Mouse (Mus musculus) yolk sac, embryonic 10.5 days (tissue): Measurements from ENCODE around the gene Wars.

ENCODE experiments used
- DNase-seq: peaks from one replicate; pipeline ENCODE4 v3.0.0-alpha.2; 2017; ENCODE audit warnings: low spot score

Gene Wars

DNA sequence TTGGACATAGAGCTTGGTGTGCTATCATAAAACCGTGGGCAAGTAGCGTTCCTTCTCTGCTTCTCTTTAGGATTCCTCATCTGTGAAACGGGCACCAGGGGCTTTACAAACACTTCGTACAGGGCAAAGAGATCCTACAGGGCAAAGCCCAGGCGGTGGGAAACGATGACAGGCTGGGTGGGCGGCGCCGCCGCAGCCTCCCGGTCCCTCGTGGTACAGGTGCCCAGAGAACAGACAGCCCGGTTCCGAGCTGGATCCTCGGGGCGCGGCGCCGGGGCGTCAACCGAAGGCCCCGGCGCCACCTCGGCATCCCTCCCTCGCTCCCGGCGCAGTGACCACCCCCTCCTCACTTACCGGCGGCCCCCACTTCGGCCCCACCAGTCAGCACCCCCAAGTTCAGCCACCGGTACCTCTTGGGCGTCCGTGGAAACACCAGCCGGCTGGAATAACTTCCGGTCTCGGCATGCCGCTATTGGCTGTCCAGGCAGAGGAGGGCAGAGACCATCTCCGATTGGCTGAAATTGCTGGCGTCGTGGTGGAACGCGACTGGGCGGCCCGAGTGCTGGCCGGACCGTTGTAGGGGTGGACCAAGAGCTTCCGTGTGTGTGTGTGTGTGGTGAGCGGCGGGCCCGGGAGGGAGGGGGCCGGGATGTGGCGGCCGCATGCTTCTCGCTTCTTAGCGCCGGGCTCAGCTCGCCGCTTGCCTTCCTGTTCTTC is at the start of gene Wars:
Gene Wars, minus strand, starts transcription at position 460 of the 717 bp plus-strand sequence.
- DNase-seq = peak; percentile 96

DNA sequence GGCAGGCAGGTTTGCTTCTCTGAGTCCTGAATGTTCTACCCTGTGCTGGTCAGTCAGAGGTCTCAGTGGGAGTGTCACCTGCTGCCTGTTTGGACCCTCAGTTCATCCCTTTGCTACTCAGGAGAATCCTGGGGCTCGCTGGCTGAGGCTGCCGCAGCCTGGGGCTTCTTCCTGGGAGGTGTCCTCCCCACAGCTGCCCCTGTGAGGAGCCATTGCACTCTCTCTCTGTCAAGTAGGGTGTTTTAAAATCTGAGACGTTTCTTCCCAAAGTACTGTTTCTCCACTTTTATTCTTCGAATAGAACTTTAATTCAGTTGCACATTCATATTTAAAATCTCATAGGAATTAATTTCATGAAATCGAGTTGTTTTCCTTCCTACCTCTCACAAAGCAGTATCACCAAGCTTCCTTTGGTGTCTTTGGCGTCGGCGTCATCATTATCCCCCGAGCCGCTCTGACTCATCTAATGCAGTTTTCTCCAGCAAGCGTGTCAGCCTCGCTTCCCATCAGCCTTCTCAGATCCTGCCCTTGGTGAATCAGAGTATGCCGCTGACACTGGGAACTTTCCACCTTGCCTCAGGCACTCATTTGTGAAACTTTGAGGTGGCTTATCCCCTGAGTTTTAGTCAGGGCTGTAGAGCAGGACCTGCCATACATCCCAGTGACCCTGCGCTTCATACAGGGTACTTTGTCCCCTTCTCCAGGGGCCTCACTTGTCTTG is 48.4 kb upstream of the Wars start:
- no peak for DNase-seq

DNA sequence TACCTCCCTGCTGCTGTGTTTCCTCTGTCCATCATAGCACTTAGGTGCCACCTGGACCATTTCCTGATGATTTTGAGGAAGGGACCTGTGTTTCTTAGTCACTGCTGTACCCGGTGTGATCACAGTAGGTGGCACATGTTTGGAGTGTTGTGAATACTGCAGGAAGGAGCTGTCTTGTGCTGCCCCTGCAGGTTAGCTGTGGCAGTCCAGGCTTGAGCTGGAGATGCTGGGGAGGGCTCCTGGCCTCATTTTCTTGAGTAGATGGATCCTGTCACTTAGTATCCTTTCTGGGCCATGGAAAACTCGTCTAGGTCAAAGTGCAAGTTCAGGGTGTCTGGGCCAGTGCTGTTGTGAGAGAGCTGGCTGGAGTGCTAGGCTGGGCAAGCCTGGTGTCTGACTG is 47.3 kb upstream of the Wars start:
- no peak for DNase-seq

DNA sequence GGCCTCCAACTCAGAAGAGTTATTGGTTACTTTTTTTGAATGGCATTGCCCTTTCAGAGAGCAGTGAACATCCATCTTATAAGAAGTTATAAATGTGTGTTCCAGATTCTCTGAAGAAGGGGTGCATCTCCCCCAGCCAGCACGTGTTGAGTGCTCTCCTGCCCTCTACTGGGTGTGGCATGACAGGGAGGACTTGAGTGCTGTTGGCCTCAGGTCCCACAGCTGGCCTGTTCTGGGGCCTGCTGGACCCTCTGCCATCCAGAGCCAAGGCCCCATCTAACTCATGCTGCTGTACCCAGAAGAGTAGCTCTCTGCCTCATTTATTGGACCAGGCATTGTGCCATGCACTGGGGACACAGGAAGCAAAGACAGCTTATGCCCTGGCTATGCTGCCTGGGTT is 46.3 kb upstream of the Wars start:
- DNase-seq = no peak

DNA sequence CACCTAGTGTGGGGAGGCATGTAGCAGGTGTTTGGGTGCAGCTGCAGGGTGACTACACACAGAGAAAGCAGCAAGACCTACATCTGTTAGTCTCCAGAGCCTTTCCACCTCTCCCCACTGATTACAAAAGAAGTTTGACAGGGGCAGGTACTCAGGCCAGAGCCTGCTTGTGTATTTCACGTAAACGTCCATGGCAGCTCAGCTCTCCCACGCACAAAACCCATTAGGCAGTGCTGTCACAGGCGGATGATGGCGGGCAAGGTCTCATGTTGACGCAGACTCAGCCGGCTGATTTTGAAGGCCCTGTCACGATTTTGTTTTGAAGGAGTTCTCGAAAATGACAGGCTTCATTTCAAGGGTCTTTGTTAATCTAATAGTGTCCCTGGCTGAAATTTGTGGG is 45.3 kb upstream of the Wars start:
- DNase-seq = no peak

DNA sequence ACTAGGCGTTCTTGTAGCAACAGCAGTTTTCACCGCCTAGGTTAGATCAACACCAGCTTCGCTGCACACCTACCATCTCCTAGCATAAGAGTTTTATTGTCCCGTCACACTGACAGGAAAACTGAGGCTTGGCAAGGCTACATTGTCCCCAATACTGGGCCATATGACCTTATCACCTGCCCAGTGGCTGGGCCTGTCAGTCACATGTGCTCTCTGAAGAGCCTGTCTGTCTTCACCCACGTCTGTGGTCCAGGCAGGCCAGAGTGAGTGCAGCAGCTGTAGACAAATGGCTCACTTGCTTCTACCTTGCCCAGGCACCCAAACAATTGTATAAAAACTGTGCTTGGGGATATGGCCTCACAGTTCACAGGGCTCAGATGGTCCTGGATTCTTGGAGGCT is 44.9 kb upstream of the Wars start:
- DNase-seq = no peak

DNA sequence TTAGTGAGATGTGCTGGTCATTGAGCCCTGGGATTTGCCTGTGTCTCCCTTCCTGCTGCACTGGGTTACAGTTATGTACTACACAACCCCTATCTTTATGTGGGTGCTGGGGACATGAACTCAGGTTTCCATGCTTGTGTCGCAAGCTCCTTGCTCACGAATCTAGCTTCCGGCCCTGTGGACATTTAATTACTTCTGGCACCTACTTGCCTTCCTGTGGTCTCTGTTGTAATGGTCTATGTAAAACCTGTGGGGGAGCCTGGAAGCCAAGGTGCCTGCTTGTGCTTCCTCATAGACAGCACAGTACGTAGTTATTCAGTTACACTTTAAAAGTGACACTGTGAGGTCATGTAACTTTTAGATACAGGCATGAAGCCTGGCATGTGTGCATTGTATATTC is 43.5 kb upstream of the Wars start:
- no peak for DNase-seq

DNA sequence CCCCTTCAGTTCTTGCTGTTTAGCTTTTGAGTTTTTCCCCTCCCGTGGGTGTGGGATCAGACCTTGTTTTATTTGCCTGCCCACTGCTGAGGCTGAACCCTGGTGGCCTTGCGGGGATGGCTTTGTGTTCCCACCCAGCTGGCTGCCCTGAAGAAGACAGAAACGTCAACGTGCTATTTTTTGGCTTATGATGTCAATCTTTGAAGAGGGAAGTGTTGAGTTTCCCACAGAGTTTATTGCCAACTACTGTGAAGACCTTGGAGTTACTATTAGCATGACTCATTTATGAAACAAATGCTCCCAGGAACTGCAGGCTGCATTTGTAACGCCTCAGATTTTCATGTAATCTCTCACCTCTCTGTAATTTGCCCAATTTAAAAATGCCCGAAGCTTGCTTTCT is 42.9 kb upstream of the Wars start:
- DNase-seq = no peak

DNA sequence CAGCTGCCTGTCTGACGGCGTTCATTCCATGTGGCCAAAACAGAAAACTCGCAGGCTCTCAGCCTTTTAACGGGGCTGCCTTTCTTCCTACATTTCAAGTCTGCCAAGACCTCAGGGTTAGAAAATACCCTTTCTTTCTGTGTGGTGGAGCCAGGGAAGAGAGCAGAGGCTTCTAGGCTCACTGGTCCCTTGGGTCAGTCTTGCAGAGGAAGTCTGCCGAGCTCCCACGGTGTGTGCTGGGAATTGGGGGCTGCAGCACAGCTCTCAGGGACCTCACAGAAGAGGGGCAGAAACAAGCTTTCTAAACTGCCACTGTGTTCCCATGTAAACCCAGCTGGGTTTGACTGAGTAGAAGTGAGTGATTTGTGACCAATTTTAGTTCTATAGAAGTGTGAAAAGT is 40.3 kb upstream of the Wars start:
- no peak for DNase-seq

DNA sequence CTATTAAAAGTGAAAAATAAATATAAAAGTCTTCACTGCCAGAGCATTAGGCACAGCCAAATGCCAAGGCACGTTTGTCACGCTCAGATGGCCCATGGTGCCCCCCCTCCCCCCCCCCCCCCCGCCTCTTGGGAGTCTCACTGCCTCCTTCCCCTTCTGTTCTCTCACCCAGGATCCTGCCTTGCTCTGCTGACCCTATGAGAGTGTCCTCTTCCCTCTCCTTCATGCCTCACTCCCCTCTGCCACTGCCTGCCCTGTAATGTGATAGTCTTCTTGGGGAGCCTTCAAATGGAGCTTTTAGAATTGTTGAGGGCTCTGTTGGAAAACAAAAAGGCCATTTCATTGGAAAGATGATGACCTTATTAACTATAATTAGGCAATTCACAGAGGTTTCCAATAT is 38.1 kb upstream of the Wars start:
- no peak for DNase-seq

DNA sequence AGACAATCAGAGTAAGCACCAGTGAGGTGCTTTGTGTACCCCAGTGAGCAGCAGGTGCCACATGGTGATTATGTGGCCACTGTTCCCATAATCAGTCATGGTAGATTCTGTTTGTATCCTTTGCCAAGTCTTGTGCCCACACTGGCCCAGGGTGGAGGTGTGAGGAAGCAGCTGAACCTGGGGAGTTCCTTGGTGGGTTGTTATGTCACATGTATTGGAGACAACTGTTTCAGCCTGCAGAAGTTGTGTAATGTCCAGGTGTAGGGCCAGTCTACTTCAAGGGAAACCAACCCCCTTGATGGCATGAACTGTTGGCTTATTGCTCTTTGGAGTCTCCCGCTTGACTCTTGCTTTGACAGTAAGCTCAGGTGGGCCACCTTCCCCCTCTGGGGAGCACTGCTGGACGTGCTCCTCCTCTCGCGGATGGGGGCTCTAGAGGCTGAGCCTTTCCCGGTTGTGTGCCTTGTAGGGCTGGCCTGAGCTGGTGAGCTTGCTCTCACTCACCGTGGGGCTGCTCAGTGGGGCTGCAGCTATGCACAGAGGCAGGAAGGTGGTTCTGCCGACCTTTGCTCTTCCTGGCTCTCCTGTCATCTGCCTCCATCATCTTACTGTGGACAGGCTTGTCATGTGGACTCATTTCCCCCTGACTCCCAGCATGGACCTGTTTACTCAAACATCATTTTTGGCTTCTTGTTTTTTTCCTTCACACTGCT is 37.5 kb upstream of the Wars start:
- DNase-seq = no peak

DNA sequence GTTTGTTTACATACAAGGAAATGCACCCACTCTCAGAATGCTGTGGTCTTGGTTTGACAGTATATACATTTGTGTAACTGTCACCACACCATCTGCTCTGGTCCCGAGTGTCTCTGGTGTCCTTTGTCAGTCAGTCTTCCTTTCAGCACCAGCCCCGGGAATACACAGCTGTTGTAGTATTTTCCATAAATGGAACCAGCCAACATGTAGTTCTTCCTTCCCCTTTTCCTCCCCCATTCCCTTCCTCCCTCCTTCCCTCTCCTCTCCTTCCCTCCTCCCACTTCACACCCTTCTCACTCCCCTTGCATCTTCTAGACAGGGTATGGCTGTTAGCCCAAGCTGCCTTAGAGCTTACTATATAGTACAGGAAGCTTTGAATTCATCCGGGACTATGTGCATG is 35.5 kb upstream of the Wars start:
- DNase-seq = no peak

DNA sequence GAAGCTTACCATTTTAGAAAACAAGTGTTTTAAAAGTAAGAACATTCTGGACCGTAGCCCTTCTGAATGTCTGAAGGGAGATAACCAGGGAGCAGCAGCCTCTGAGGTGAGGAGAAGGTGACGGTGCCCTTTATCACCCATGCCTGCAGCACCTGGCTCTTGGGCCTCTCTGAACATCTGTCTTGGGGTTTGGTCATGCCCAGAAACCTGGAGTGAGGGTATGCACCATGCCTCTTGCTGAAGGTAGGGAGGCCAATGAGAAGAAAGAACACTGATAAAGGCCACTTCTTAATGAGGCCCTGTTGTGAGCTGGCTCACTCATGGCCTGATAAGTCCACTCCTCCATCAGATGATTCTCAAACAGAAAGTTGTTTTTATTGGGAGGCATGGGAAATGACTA is 34.3 kb upstream of the Wars start:
- no peak for DNase-seq

DNA sequence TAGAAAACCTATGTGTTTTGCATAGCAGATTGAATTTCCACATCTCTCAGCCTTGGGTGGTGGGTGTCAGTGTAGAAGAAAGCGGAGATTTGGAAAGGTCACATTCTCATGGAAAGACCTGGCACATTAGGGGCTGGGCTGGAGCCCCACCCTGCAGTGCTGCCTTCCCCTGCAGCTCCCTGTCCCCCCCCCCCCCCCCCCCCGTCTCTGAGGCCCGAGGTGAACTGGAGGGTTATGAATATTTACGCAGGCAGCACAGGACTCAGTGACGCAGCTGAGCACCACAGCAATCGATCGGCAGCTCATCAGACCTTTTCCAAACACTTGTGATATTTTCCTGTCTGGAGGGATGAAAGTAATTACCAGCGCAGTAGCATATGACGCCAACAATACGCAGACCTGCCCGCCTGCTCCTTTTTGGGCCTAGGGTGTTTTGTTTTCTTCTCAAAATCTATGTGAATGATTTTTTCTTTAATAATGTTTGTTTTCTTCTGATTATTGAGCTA is 32.7 kb upstream of the Wars start:
- DNase-seq = no peak

DNA sequence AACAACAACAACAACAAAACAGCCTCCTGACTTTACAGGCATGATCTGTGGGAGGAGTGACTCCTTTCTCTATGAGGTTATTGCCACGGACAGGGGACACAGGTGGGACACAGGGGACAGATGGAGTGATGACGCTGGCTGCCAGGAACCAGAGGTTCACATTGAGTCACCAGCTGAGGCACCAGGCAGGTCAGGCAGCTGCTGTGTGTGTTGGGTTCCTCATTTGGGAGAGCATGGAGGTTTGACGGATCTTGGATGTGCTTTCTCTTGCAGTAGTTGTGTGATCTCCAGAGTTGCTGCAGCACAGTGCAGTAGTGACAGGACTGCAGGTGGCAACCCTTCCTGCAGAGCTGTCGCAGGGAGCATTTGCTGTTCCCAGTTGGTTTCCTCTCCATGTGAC is 24.8 kb upstream of the Wars start:
- no peak for DNase-seq

DNA sequence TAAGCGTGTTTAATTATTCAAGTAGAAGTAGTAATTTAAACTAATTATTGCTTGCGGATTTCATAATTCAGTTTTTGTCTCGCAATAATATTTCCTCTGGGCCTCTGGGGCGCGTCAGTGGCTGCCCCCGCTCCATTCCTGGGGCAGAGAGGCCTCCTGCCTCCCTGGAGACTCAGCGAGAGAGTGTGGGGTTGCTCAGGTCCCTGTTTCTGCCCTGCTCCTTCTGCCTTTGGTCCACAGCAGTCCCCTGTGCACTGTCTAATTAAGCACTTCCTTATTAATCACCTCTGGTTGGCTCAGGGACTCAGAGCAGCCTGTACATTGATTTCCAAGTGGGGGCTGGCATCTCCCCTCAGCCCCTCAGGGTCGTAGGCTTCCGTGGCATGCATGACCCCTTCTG is 23.5 kb upstream of the Wars start:
- no peak for DNase-seq

DNA sequence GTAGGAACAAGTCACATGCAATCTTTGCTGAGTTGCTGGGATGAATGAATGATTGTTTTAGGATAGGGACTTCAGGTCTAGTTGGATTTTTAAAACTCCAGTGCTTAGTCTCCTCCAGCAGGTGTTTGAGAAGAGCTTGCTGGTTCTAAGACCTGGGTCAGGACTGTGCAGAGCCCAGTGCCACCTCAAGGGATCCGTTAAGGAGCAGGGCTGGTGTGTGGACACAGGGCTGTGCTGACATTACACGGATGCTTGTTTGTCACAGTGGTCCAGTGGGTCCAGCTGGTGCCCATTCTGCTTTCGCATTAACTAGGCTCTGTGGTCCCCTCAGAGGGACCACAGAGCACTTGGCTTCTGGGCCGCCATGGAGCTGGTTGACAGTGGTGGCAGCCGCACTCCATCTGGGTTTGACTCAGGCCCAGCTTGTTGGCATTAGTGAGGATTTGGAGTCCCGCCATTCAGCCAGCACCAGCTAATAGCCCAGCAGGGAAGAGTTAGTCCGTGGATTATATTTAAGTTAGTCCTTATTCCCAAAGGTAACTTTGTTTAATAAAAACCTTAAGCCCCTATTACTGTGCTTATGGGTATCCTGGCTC is 22.6 kb upstream of the Wars start:
- DNase-seq = no peak

DNA sequence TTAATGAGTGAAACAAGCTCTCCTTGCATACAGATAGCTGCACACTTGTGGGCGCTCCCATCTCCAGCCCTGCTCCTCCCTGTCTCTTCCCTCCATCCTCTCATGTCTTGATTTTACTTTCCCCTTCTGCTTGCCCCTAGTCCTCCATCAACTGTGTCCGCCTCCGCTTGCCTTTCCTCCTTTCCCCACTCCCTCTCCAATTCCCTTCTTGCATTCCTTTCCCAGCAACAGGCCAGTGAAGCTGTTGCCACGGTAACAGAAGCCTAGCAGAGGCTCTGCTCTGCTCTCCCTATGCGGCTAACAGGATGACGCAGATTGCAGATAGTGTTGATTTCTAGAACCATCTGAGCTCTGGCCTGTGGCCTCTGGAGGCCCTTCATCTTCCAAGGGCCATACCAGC is 21.9 kb upstream of the Wars start:
- DNase-seq = peak; percentile 43

DNA sequence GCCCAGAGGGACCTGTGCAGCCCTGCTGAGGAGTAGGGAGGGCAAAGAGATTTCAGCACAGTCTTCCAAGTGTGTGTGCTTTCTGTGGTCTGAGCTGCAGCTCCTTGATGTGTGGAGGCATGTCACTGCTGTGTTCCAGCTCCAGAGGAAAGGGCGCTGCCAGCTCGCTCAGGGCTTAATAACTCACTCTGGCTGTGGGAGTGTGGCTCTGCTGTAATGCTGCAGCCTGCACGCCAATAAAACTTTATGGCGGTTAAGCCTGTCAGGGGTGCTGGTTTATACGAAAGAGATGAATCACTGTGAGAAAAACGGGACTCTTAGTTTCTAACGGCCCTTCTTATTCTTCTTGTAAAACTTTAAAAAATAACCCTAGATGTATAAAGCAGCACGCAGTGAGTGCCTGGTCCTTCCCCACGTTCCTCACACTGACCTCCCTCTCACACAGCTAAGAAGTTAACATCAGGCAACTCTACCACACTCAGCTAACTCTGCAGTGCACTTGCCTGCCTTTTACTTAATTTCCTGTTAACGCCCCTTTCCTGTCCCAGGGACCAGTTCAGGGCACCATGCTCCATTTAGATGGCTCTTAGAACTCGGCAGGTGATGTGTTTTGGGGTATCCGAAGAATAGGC is 20.9 kb upstream of the Wars start:
- DNase-seq = no peak

DNA sequence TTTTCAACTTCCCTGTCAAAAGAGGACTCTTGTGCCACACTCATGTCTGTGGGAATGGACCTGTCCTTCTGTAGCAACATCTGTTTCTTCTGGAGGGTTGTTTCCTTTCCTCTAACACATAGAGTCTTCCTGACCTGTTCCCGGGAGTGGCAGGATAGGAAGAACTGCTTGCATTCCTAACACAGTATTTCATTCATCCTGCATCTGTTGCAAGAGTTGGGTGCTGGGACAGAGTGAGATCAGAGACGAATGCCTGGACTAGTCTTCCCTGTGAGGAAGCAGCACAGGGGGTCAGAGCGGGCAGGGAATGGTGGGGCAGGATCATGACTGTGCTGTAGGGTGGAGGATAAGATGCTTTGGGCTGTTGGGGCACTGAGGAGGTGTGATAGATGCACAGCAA is 20.2 kb upstream of the Wars start:
- no peak for DNase-seq

DNA sequence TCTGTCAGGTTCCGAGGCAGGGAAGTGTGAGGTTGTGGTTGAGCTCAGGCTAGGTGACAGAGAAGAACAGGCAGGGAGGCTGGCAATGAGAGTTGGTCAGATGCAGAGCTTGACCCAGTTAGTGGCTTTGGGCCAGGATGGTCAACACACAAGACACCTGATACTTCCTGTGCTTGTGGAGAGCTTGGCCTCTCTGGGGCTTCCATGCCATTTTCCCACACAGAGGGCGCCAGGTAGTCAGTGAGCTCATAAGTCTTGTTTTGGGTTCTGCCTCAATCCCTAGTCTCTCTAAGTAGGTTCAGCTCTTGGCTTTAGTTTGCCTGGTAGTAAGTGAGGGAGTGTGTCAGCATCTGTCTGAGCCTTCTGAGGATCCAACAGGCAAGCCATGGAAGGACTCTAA is 18.5 kb upstream of the Wars start:
- no peak for DNase-seq

DNA sequence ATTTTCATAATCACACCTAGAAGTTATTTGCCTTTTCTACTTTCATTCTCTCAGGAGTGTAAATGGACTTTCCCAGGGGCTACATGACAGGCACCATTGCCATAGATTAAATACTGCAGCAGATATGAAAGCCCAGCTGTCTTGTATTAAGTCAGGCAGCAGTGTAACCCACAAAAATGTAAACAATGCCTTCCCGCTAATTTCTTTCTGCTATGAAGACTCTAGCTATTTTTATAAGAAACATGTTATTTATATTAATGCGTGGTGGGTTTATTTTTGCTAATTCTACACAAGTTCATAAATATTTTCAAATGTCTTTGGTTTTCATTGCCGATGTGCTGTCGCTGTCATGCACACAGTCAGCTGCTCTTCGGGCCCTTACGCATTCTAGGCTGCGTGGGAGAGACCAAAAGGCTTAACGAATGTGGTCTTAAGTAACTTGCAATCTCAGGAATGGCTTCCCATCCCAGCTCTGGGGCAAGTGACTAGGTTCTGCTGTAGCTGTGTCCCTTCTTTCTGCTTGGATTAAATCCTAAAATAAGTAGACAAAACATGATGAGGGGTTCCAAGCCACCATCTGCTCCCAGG is 16.0 kb upstream of the Wars start:
- no peak for DNase-seq
